Mouse (Mus musculus) heart, embryonic 12.5 days (tissue): ENCODE data around the gene Ankub1. TPM values are rescaled to one million over a fixed set of nuclear protein-coding genes. Genes with fewer than 3 reads are reported as not detected.
A peak's percentile ranks its signal among the peaks of the same experiment; 100 is the strongest.

ENCODE experiments used
- ATAC-seq: fragments of 200-750 bp; cut with Nextera tagmentation; 2 replicates; pipeline ENCODE4 v1.8.0; 2017; ENCODE audit warnings: moderate TSS enrichment, moderate library complexity; ENCODE audit not compliant: insufficient number of reproducible peaks, low FRiP score
- H3K27ac ChIP-seq: fragments of 300-500 bp; sonication (generic); 2 replicates; pipeline ENCODE4 v1.5.1; 2016; ENCODE audit warnings: mild to moderate bottlenecking, moderate library complexity; ENCODE audit not compliant: poor library complexity, severe bottlenecking
- H3K27me3 ChIP-seq: fragments of 300-500 bp; sonication (generic); replicated peaks from 2 replicates; pipeline ENCODE4 v1.6.1; 2016; ENCODE audit warnings: mild to moderate bottlenecking, moderate library complexity
- H3K36me3 ChIP-seq: fragments of 300-500 bp; sonication (generic); 2 replicates; pipeline ENCODE4 v1.6.1; 2016; ENCODE audit warnings: mild to moderate bottlenecking, moderate library complexity
- H3K4me1 ChIP-seq: fragments of 300-500 bp; sonication (generic); replicated peaks from 2 replicates; pipeline ENCODE4 v1.6.1; 2016; ENCODE audit warnings: mild to moderate bottlenecking
- H3K4me2 ChIP-seq: fragments of 300-500 bp; sonication (generic); 2 replicates; pipeline ENCODE4 v1.6.1; 2016; ENCODE audit warnings: mild to moderate bottlenecking, moderate library complexity
- H3K4me3 ChIP-seq: fragments of 300-500 bp; sonication (generic); 2 replicates; pipeline ENCODE4 v1.5.1; 2016; ENCODE audit warnings: mild to moderate bottlenecking
- H3K9ac ChIP-seq: fragments of 300-500 bp; sonication (generic); 2 replicates; pipeline ENCODE4 v1.6.1; 2016; ENCODE audit warnings: mild to moderate bottlenecking, moderate library complexity
- H3K9me3 ChIP-seq: fragments of 300-500 bp; sonication (generic); replicated peaks from 2 replicates; pipeline ENCODE4 v1.6.1; 2016; ENCODE audit warnings: mild to moderate bottlenecking, moderate library complexity
- WGBS: fragments of 180-500 bp; shearing (Covaris S2); methylation state at CpG from one replicate; pipeline ENCODE4 v1.1.7; 2016; 5-methylcytosine and 5-hydroxymethylcytosine counted together
- polyA plus RNA-seq: library from polyadenylated mRNA; unstranded; fragments of >200 nt; fragmentation: Nextera tagmentation; extraction: Ambion mirVana; gene quantifications from 2 replicates; pipeline ENCODE4 v1.2.1, GENCODE M21; 2016

Gene Ankub1
- 0.06 TPM in 1 of 2 replicates, not detected in the other for polyA plus RNA-seq

- 70% methylated on average over 2 of the region's 2 CpGs for WGBS
- no peak for ATAC-seq
- Histone ChIP-seq H3K36me3 (no peaks in the 10 kb centered on the region), H3K4me3 (no peak within 1 kb of the TSS), H3K27ac (no peak within 1 kb of the TSS), H3K27me3 (no peaks in the 10 kb centered on the region), H3K4me2 (no peak within 1 kb of the TSS), H3K4me1 (no peaks in the 10 kb centered on the region), H3K9me3 (no peaks in the 10 kb centered on the region), H3K9ac (no peak within 1 kb of the TSS)
Measured at GRCm38 (mm10) chr3:57692719-57693118, at the start of gene Ankub1. Gene Ankub1 (minus strand): TSS chr3:57692799.

DNA sequence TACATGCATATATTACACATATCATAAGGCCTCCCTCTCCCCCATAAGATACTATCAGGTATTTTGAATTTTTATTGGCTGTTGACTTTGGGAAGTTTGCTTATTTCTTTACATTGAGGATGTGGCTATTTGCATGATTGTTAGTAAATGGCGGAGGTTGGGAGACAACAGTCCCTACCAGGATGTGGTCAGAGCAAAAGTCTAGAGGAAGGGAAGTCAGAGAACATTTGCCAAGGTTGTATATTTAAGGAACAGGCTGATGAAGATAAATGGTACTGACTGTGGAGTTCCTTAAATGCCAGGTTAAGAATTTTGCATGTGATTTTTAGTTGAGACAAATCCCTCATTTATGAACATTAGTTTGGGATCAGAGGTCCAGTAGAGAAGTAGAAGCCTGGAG lies 47.2 kb upstream of the Ankub1 start:
- Histone ChIP-seq H3K36me3 (no peaks in the 10 kb centered on the region), H3K9me3 (no peaks in the 10 kb centered on the region), H3K4me2 (no peak overlapping the region), H3K9ac (no peak overlapping the region), H3K4me1 (peaks cover 10% of the 10 kb centered on the region), H3K27me3 (no peaks in the 10 kb centered on the region), H3K27ac (no peak overlapping the region), H3K4me3 (no peak overlapping the region)
- 92% methylated on average over 1 of the region's 1 CpGs for WGBS
- ATAC-seq = no peak

GRCm38 (mm10) chr3:57736419-57737095 lies 44.0 kb upstream of the Ankub1 start:
- Histone ChIP-seq H3K9ac (peak overlapping the region; percentile 77), H3K27ac (peak overlapping the region; percentile 80), H3K4me1 (peaks cover 10% of the 10 kb centered on the region), H3K4me3 (peak overlapping the region; percentile 73), H3K27me3 (no peaks in the 10 kb centered on the region), H3K36me3 (no peaks in the 10 kb centered on the region), H3K9me3 (no peaks in the 10 kb centered on the region), H3K4me2 (peak overlapping the region; percentile 82)
- ATAC-seq = no peak
- 1% methylated on average over 13 of the region's 13 CpGs for WGBS

GRCm38 (mm10) chr3:57735511-57736370 lies 43.1 kb upstream of the Ankub1 start, which contains the start of gene Rnf13:
Gene Rnf13 (plus strand): TSS chr3:57736062.
- ATAC-seq = peak; percentile 98
- peak within 1 kb of the TSS; percentile 82 for H3K4me2 ChIP-seq
- H3K27ac ChIP-seq = peak within 1 kb of the TSS; percentile 80
- H3K27me3 ChIP-seq = no peaks in the 10 kb centered on the region
- peak within 1 kb of the TSS; percentile 73 for H3K4me3 ChIP-seq
- peaks cover 10% of the 10 kb centered on the region for H3K4me1 ChIP-seq
- peak within 1 kb of the TSS; percentile 77 for H3K9ac ChIP-seq
- no peaks in the 10 kb centered on the region for H3K36me3 ChIP-seq
- WGBS = under 1% methylated on average over 59 of the region's 59 CpGs
- H3K9me3 ChIP-seq = no peaks in the 10 kb centered on the region

GRCm38 (mm10) chr3:57732206-57732915 lies 39.8 kb upstream of the Ankub1 start:
- H3K4me3 ChIP-seq = no peak overlapping the region
- H3K36me3 ChIP-seq = no peaks in the 10 kb centered on the region
- no peak overlapping the region for H3K4me2 ChIP-seq
- no peak overlapping the region for H3K27ac ChIP-seq
- no peaks in the 10 kb centered on the region for H3K27me3 ChIP-seq
- 79% methylated on average over 5 of the region's 5 CpGs for WGBS
- H3K4me1 ChIP-seq = peaks cover 6% of the 10 kb centered on the region
- H3K9me3 ChIP-seq = no peaks in the 10 kb centered on the region
- H3K9ac ChIP-seq = no peak overlapping the region
- ATAC-seq = no peak

- H3K36me3 ChIP-seq = no peaks in the 10 kb centered on the region
- H3K9me3 ChIP-seq = no peaks in the 10 kb centered on the region
- H3K4me3 ChIP-seq = no peak overlapping the region
- H3K27ac ChIP-seq = no peak overlapping the region
- no peaks in the 10 kb centered on the region for H3K4me1 ChIP-seq
- no peak overlapping the region for H3K9ac ChIP-seq
- H3K27me3 ChIP-seq = no peaks in the 10 kb centered on the region
- H3K4me2 ChIP-seq = no peak overlapping the region
- no peak for ATAC-seq
- WGBS = 84% methylated on average over 6 of the region's 6 CpGs
Measured at GRCm38 (mm10) chr3:57714151-57714550, 21.6 kb upstream of the Ankub1 start.

- 86% methylated on average over 9 of the region's 9 CpGs for WGBS
- Histone ChIP-seq H3K9me3 (no peaks in the 10 kb centered on the region), H3K4me3 (no peak overlapping the region), H3K27ac (no peak overlapping the region), H3K27me3 (no peaks in the 10 kb centered on the region), H3K36me3 (no peaks in the 10 kb centered on the region), H3K9ac (no peak overlapping the region), H3K4me1 (no peaks in the 10 kb centered on the region), H3K4me2 (no peak overlapping the region)
- ATAC-seq = no peak
Measured at GRCm38 (mm10) chr3:57696779-57697178, 4.2 kb upstream of the Ankub1 start.

DNA sequence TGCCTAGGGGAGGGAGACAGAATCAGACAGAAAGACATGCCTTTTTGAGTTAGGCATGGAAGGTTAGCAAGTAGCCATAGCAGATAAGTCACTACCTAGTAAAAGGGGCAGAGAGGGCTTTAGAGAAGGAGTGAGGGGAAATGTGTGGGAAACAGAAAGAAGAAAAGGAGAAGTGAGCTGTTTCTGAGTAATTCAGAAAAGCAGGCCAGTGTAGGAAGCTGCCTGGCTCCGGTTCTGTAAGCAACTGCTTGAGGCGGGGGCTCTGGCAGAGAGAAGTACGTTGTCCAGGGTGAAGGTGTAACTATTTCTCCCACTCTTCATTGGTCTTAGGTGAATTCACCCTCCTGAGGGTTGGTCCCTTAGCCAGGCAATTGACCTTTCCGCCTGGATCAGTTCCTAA lies 3.6 kb upstream of the Ankub1 start:
- WGBS = 75% methylated on average over 4 of the region's 4 CpGs
- no peak overlapping the region for H3K27ac ChIP-seq
- no peaks in the 10 kb centered on the region for H3K9me3 ChIP-seq
- no peak overlapping the region for H3K4me2 ChIP-seq
- no peak overlapping the region for H3K4me3 ChIP-seq
- H3K9ac ChIP-seq = no peak overlapping the region
- no peaks in the 10 kb centered on the region for H3K27me3 ChIP-seq
- H3K36me3 ChIP-seq = no peaks in the 10 kb centered on the region
- no peaks in the 10 kb centered on the region for H3K4me1 ChIP-seq
- ATAC-seq = no peak

- Histone ChIP-seq H3K27ac (no peak overlapping the region), H3K9me3 (no peaks in the 10 kb centered on the region)
Measured at GRCm38 (mm10) chr3:57691772-57692171, 827 bp downstream of the Ankub1 start.

GRCm38 (mm10) chr3:57677786-57678185 lies 14.8 kb downstream of the Ankub1 start:
- no peak for ATAC-seq

More at GRCm38 (mm10) chr3:57691772-57692171, 827 bp downstream of the Ankub1 start:
- no peaks in the 10 kb centered on the region for H3K4me1 ChIP-seq
- no peak overlapping the region for H3K4me2 ChIP-seq
- H3K36me3 ChIP-seq = no peaks in the 10 kb centered on the region
- no peak for ATAC-seq
- no peak overlapping the region for H3K9ac ChIP-seq
- H3K27me3 ChIP-seq = no peaks in the 10 kb centered on the region
- WGBS = 74% methylated on average over 4 of the region's 4 CpGs
- H3K4me3 ChIP-seq = no peak overlapping the region

DNA sequence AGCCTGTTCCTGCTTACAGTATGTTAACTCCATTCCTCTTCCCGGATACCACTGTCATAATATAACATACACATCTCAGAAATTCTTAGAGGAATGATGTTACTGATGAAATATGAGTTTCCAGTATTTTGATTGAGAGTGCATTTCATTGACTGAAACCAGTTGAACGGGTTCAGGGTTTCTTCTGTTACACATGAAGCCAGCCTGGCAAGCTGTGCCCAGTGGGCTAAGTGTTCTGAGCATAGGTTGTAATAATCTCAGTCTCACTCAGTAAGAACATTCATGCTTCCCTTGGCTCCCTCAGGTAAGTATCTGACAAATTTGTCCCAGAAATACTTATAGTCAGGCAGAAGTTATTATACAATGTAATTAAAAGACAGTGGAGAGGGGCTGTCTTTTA lies 18.5 kb downstream of the Ankub1 start:
- 79% methylated on average over 2 of the region's 2 CpGs for whole genome bisulfite sequencing

More at GRCm38 (mm10) chr3:57677786-57678185, 14.8 kb downstream of the Ankub1 start:
- Histone ChIP-seq H3K4me2 (no peak overlapping the region), H3K4me1 (no peaks in the 10 kb centered on the region), H3K9me3 (0 out of 2 replicates have a peak, but pooled peaks cover 3% of the 10 kb centered on the region), H3K9ac (no peak overlapping the region), H3K27ac (no peak overlapping the region), H3K27me3 (no peaks in the 10 kb centered on the region), H3K36me3 (no peaks in the 10 kb centered on the region), H3K4me3 (no peak overlapping the region)

More for the DNA sequence above, 18.5 kb downstream of the Ankub1 start:
- Histone ChIP-seq H3K4me1 (no peaks in the 10 kb centered on the region), H3K9me3 (no peaks in the 10 kb centered on the region), H3K4me3 (no peak overlapping the region), H3K27me3 (no peaks in the 10 kb centered on the region), H3K36me3 (no peaks in the 10 kb centered on the region), H3K27ac (no peak overlapping the region), H3K9ac (no peak overlapping the region), H3K4me2 (no peak overlapping the region)
- ATAC-seq = no peak
